Mouse (Mus musculus): ENCODE results near the gene Nbr1. TPM values are rescaled to one million over a fixed set of nuclear protein-coding genes. Genes with fewer than 3 reads are reported as not detected.

The Nbr1 gene
- 100 to 1,000 TPM; 142 to 194 TPM for total RNA-seq (2021)

GRCm38 (mm10) chr11:101551751-101552475, at the start of gene Nbr1, which contains the start of gene Brca1:
Gene Nbr1 (plus strand): TSS chr11:101552149.
Gene Brca1 (minus strand): TSS chr11:101551955.
- DNase-seq = peak; percentile 88 to 90

GRCm38 (mm10) chr11:101506269-101506780, 45.6 kb upstream of the Nbr1 start:
- peak in 1 of 2 experiments; percentile 11 for DNase-seq

- no peak for DNase-seq
Observed at GRCm38 (mm10) chr11:101507090-101507489, 44.9 kb upstream of the Nbr1 start.

GRCm38 (mm10) chr11:101518937-101519336, 33.0 kb upstream of the Nbr1 start:
- no peak for DNase-seq

GRCm38 (mm10) chr11:101519364-101519763, 32.6 kb upstream of the Nbr1 start:
- DNase-seq = no peak

GRCm38 (mm10) chr11:101524446-101524845, 27.5 kb upstream of the Nbr1 start:
- no peak for DNase-seq

- peak in 1 of 2 experiments; percentile 1 for DNase-seq
Observed at GRCm38 (mm10) chr11:101525056-101525455, 26.9 kb upstream of the Nbr1 start.

- peak; percentile 64 to 74 for DNase-seq
Observed at GRCm38 (mm10) chr11:101525936-101526595, 25.9 kb upstream of the Nbr1 start.

- no peak for DNase-seq
Observed at GRCm38 (mm10) chr11:101526686-101527085, 25.3 kb upstream of the Nbr1 start.

GRCm38 (mm10) chr11:101543533-101543932, 8.4 kb upstream of the Nbr1 start:
- no peak for DNase-seq

GRCm38 (mm10) chr11:101544132-101544531, 7.8 kb upstream of the Nbr1 start:
- DNase-seq = no peak

- DNase-seq = no peak
Observed at GRCm38 (mm10) chr11:101548526-101548925, 3.4 kb upstream of the Nbr1 start.

GRCm38 (mm10) chr11:101552476-101553300, 739 bp downstream of the Nbr1 start:
- DNase-seq = peak; percentile 96 to 98

GRCm38 (mm10) chr11:101553354-101553930, 1.5 kb downstream of the Nbr1 start:
- no peak for DNase-seq

GRCm38 (mm10) chr11:101556541-101556940, 4.6 kb downstream of the Nbr1 start:
- no peak for DNase-seq

GRCm38 (mm10) chr11:101556954-101557353, 5.0 kb downstream of the Nbr1 start:
- no peak for DNase-seq

GRCm38 (mm10) chr11:101562391-101562790, 10.4 kb downstream of the Nbr1 start:
- no peak for DNase-seq

- no peak for DNase-seq
Observed at GRCm38 (mm10) chr11:101568421-101568820, 16.5 kb downstream of the Nbr1 start.

- no peak for DNase-seq
Observed at GRCm38 (mm10) chr11:101576116-101576515, 24.2 kb downstream of the Nbr1 start.

- DNase-seq = no peak
Observed at GRCm38 (mm10) chr11:101581081-101581764, 29.3 kb downstream of the Nbr1 start.
